Mouse (Mus musculus): ENCODE data around the gene Evc. TPM values are rescaled to one million over a fixed set of nuclear protein-coding genes. Genes with fewer than 3 reads are reported as not detected.

Gene Evc
- total and polyA plus RNA-seq, 3 experiments, result 0.17 to 0.91 (median 0.73) TPM

- in situ Hi-C loops (cut with MboI; ENCODE audit: low pct_ligation_motif_present, low pct_unique_long_range_greater_than_20kb, low sequenced_read_pairs) (loop anchor here (10.0 kb wide), 1 partner anchor 57 kb away; no protein-coding TSS in a partner anchor), dilution Hi-C loops (cut with MboI; ENCODE audit: extremely low pct_ligation_motif_present, extremely low pct_unique_long_range_greater_than_20kb, low sequenced_read_pairs) (no loop called here)
- H3K4me2 ChIP-seq (ENCODE audit: insufficient read depth, low read depth, poor library complexity, severe bottlenecking), result no peak overlapping the region
- peaks cover 9 to 17% of the 10 kb centered on the region in 2 experiments for H3K4me1 ChIP-seq (ENCODE audit: control insufficient read depth in 1 of 2, insufficient read depth in 2 of 2)
- DNase-seq (ENCODE audit: extremely low read depth), result no peak
- H3K36me3 ChIP-seq (replicated peaks in 1 of 2; ENCODE audit: control insufficient read depth in 1 of 2, insufficient read depth in 1 of 2, low read length in 1 of 2), result no peaks in the 10 kb centered on the region
- no peak overlapping the region for H3K9ac ChIP-seq (ENCODE audit: insufficient read depth, low read depth)
- H3K4me3 ChIP-seq (replicated peaks in 1 of 3; ENCODE audit: low read depth in 2 of 3, low read length in 2 of 3, poor library complexity in 1 of 3), result no peak overlapping the region
- H3K9me3 ChIP-seq (replicated peaks; ENCODE audit: low read length), result peaks cover 5% of the 10 kb centered on the region
- H3K27ac ChIP-seq (ENCODE audit: insufficient read depth, low read depth), result no peak overlapping the region
- no peaks in the 10 kb centered on the region for H3K79me2 ChIP-seq (replicated peaks; ENCODE audit: control insufficient read depth, extremely low read depth, insufficient read depth, poor library complexity, severe bottlenecking)
- TF ChIP-seq RAD21 (IDR thresholded peaks at IDR 0.05; ENCODE audit: low read depth, low read length) (no peak), MAX (IDR thresholded peaks at IDR 0.05; ENCODE audit: low read length) (no peak), BHLHE40 (IDR thresholded peaks at IDR 0.05; ENCODE audit: low read depth, low read length) (no peak), ZMIZ1 (IDR thresholded peaks at IDR 0.05; ENCODE audit: low read depth, low read length) (no peak), CTCF (conservative IDR thresholded peaks at IDR 0.05 in 1 of 2, IDR thresholded peaks at IDR 0.05 in 1 of 2; ENCODE audit: low read depth in 2 of 2, low read length in 2 of 2) (no peak), POLR2A (IDR thresholded peaks at IDR 0.05; ENCODE audit: low read depth, low read length) (no peak), TCF12 (IDR thresholded peaks at IDR 0.05; ENCODE audit: low read depth, low read length) (no peak), JUN (IDR thresholded peaks at IDR 0.05; ENCODE audit: insufficient read depth, low read depth, low read length) (no peak), NELFE (IDR thresholded peaks at IDR 0.05; ENCODE audit: low read depth, low read length) (no peak), UBTF (IDR thresholded peaks at IDR 0.05; ENCODE audit: low read depth, low read length) (no peak), KAT2A (IDR thresholded peaks at IDR 0.05; ENCODE audit: insufficient replicate concordance, low read length) (no peak), TBP (conservative IDR thresholded peaks at IDR 0.05; ENCODE audit: low read depth, low read length) (no peak), ZKSCAN1 (IDR thresholded peaks at IDR 0.05; ENCODE audit: borderline replicate concordance, low read depth, low read length) (no peak), SIN3A (IDR thresholded peaks at IDR 0.05; ENCODE audit: low read length) (no peak), EP300 (IDR thresholded peaks at IDR 0.05; ENCODE audit: low read length) (no peak)
- H3K27me3 ChIP-seq (replicated peaks), result peaks cover 5% of the 10 kb centered on the region
Measured at GRCm38 (mm10) chr5:37351791-37352190, 15.1 kb upstream of the Evc start.

GRCm38 (mm10) chr5:37343962-37344361 is 7.3 kb upstream of the Evc start:
- Histone ChIP-seq H3K9ac (ENCODE audit: insufficient read depth, low read depth) (no peak overlapping the region), H3K9me3 (replicated peaks; ENCODE audit: low read length) (peaks cover 10% of the 10 kb centered on the region), H3K4me2 (ENCODE audit: insufficient read depth, low read depth, poor library complexity, severe bottlenecking) (no peak overlapping the region), H3K27ac (ENCODE audit: insufficient read depth, low read depth) (no peak overlapping the region), H3K4me1 (ENCODE audit: control insufficient read depth in 1 of 2, insufficient read depth in 2 of 2) (no peaks in the 10 kb centered on the region), H3K27me3 (replicated peaks) (peaks cover 48% of the 10 kb centered on the region), H3K4me3 (replicated peaks in 1 of 3; ENCODE audit: low read depth in 2 of 3, low read length in 2 of 3, poor library complexity in 1 of 3) (no peak overlapping the region), H3K36me3 (replicated peaks in 1 of 2; ENCODE audit: control insufficient read depth in 1 of 2, insufficient read depth in 1 of 2, low read length in 1 of 2) (no peaks in the 10 kb centered on the region), H3K79me2 (replicated peaks; ENCODE audit: control insufficient read depth, extremely low read depth, insufficient read depth, poor library complexity, severe bottlenecking) (no peaks in the 10 kb centered on the region)
- in situ Hi-C loops (cut with MboI; ENCODE audit: low pct_ligation_motif_present, low pct_unique_long_range_greater_than_20kb, low sequenced_read_pairs) (no loop called here), dilution Hi-C loops (cut with MboI; ENCODE audit: extremely low pct_ligation_motif_present, extremely low pct_unique_long_range_greater_than_20kb, low sequenced_read_pairs) (no loop called here)
- no peak for DNase-seq (ENCODE audit: extremely low read depth)
- TF ChIP-seq MEF2A (IDR thresholded peaks at IDR 0.05; ENCODE audit: borderline replicate concordance, low read depth, low read length), result no peak
- TF ChIP-seq ZNF384 (IDR thresholded peaks at IDR 0.05; ENCODE audit: low read depth, low read length), result no peak
- no peak for TF ChIP-seq TCF12 (IDR thresholded peaks at IDR 0.05; ENCODE audit: low read depth, low read length)
- TF ChIP-seq JUND (conservative IDR thresholded peaks at IDR 0.05; ENCODE audit: low read depth, low read length), result no peak
- no peak for TF ChIP-seq ETS1 (conservative IDR thresholded peaks at IDR 0.05; ENCODE audit: low read depth, low read length)
- TF ChIP-seq SIN3A (IDR thresholded peaks at IDR 0.05; ENCODE audit: low read length), result no peak
- TF ChIP-seq RCOR1 (conservative IDR thresholded peaks at IDR 0.05; ENCODE audit: low read depth, low read length), result no peak
